Mouse (Mus musculus) forebrain, embryonic 14.5 days (tissue): ENCODE data around the gene Olfr616. TPM values are rescaled to one million over a fixed set of nuclear protein-coding genes. Genes with fewer than 3 reads are reported as not detected.
"Not testable (repeated sequence)": the region's sequence is repeated elsewhere in the genome, so short reads cannot be mapped to it uniquely, and the experiment has no call there.

Experiments
- ATAC-seq: fragments of 200-750 bp; cut with Nextera tagmentation; 2 replicates; pipeline ENCODE4 v1.8.0; 2017; ENCODE audit warnings: mild to moderate bottlenecking, moderate library complexity
- DNase-seq: peaks from one replicate; pipeline ENCODE4 v3.0.0-alpha.2; 2015; ENCODE audit warnings: low spot score
- H3K27ac ChIP-seq: fragments of 300-500 bp; sonication (generic); 2 replicates; pipeline ENCODE4 v1.5.1; 2014; ENCODE audit warnings: low read depth, mild to moderate bottlenecking, control low read depth, low read length, moderate library complexity
- H3K27me3 ChIP-seq: fragments of 300-500 bp; sonication (generic); replicated peaks from 2 replicates; pipeline ENCODE4 v1.6.1; 2014; ENCODE audit warnings: low read length, control low read depth, mixed read lengths; ENCODE audit not compliant: control insufficient read depth, insufficient read depth
- H3K36me3 ChIP-seq: fragments of 300-500 bp; sonication (generic); 2 replicates; pipeline ENCODE4 v1.6.1; 2014; ENCODE audit warnings: low read length, control low read depth; ENCODE audit not compliant: control insufficient read depth, insufficient read depth
- H3K4me1 ChIP-seq: fragments of 300-500 bp; sonication (generic); 2 replicates; pipeline ENCODE4 v1.6.1; 2014; ENCODE audit warnings: antibody characterized with exemption, low read length, control low read depth; ENCODE audit not compliant: control insufficient read depth, insufficient read depth
- H3K4me2 ChIP-seq: fragments of 300-500 bp; sonication (generic); 2 replicates; pipeline ENCODE4 v1.6.1; 2014; ENCODE audit warnings: mild to moderate bottlenecking, control low read depth, low read length
- H3K4me3 ChIP-seq: fragments of 300-500 bp; sonication (generic); 2 replicates; pipeline ENCODE4 v1.5.1; 2014; ENCODE audit warnings: low read depth, low read length, control low read depth
- H3K9ac ChIP-seq: fragments of 300-500 bp; sonication (generic); 2 replicates; pipeline ENCODE4 v1.6.1; 2014; ENCODE audit warnings: mild to moderate bottlenecking, low read length, control low read depth, moderate library complexity
- H3K9me3 ChIP-seq: fragments of 300-500 bp; sonication (generic); replicated peaks from 2 replicates; pipeline ENCODE4 v1.6.1; 2016; ENCODE audit warnings: low read length, control low read depth, mixed read lengths; ENCODE audit not compliant: control insufficient read depth
- WGBS: fragments of 180-500 bp; shearing (Covaris S2); extraction: QIAGEN DNeasy Blood & Tissue Kit; methylation state at CpG from one replicate; pipeline ENCODE4 v1.1.7; 2014; 5-methylcytosine and 5-hydroxymethylcytosine counted together
- polyA plus RNA-seq: library from polyadenylated mRNA; unstranded; fragments of >200 nt; fragmentation: Nextera tagmentation; extraction: Ambion mirVana; gene quantifications from 2 replicates; pipeline ENCODE4 v1.2.1, GENCODE M21; 2014

The Olfr616 gene
- polyA plus RNA-seq, result not detected in 2 replicates

GRCm38 (mm10) chr7:103569043-103569442, at the start of gene Olfr616:
TSS of gene Olfr616 (minus strand) at chr7:103569143.
- ATAC-seq (no peak), DNase-seq (no peak)
- Histone ChIP-seq H3K4me2 (no peak within 1 kb of the TSS), H3K36me3 (no peaks in the 10 kb centered on the region), H3K4me3 (no peak within 1 kb of the TSS), H3K27me3 (no peaks in the 10 kb centered on the region), H3K9ac (no peak within 1 kb of the TSS), H3K4me1 (no peaks in the 10 kb centered on the region), H3K9me3 (no peaks in the 10 kb centered on the region), H3K27ac (no peak within 1 kb of the TSS)
- 79% methylated on average over 3 of the region's 3 CpGs for WGBS

- Histone ChIP-seq H3K4me3 (no peak within 1 kb of the TSS), H3K27me3 (no peaks in the 10 kb centered on the region), H3K36me3 (no peaks in the 10 kb centered on the region), H3K27ac (no peak within 1 kb of the TSS), H3K9ac (no peak within 1 kb of the TSS), H3K4me2 (no peak within 1 kb of the TSS), H3K4me1 (no peaks in the 10 kb centered on the region), H3K9me3 (no peaks in the 10 kb centered on the region)
- 76% methylated on average over 2 of the region's 2 CpGs for WGBS
- no peak for ATAC-seq
- no peak for DNase-seq
These were observed 43.5 kb upstream of the Olfr616 start, which contains the start of gene Olfr620 for GRCm38 (mm10) chr7:103612434-103612833. TSS of gene Olfr620 (minus strand) at chr7:103612534.

GRCm38 (mm10) chr7:103607425-103607824, 38.5 kb upstream of the Olfr616 start:
- Histone ChIP-seq H3K4me2 (no peak overlapping the region), H3K27ac (no peak overlapping the region), H3K4me1 (no peaks in the 10 kb centered on the region), H3K27me3 (no peaks in the 10 kb centered on the region), H3K9me3 (no peaks in the 10 kb centered on the region), H3K36me3 (no peaks in the 10 kb centered on the region), H3K9ac (no peak overlapping the region), H3K4me3 (no peak overlapping the region)
- no peak for ATAC-seq
- no peak for DNase-seq
- 85% methylated on average over 2 of the region's 2 CpGs for WGBS

GRCm38 (mm10) chr7:103600275-103600674, 31.3 kb upstream of the Olfr616 start, which contains the start of gene Olfr619:
TSS of gene Olfr619 (plus strand) at chr7:103600575.
- no peak within 1 kb of the TSS for H3K4me3 ChIP-seq
- no peaks in the 10 kb centered on the region for H3K4me1 ChIP-seq
- ATAC-seq (no peak), DNase-seq (no peak)
- H3K9ac ChIP-seq, result no peak within 1 kb of the TSS
- H3K36me3 ChIP-seq, result no peaks in the 10 kb centered on the region
- no peaks in the 10 kb centered on the region for H3K27me3 ChIP-seq
- no peaks in the 10 kb centered on the region for H3K9me3 ChIP-seq
- no peak within 1 kb of the TSS for H3K27ac ChIP-seq
- H3K4me2 ChIP-seq, result no peak within 1 kb of the TSS

GRCm38 (mm10) chr7:103589803-103590202, 20.9 kb upstream of the Olfr616 start, which contains the start of gene Olfr618:
TSS of gene Olfr618 (plus strand) at chr7:103590103.
- Histone ChIP-seq H3K4me3 (no peak within 1 kb of the TSS), H3K36me3 (no peaks in the 10 kb centered on the region), H3K27ac (no peak within 1 kb of the TSS), H3K4me1 (no peaks in the 10 kb centered on the region), H3K4me2 (no peak within 1 kb of the TSS), H3K9me3 (no peaks in the 10 kb centered on the region), H3K9ac (no peak within 1 kb of the TSS), H3K27me3 (no peaks in the 10 kb centered on the region)
- DNase-seq (no peak), ATAC-seq (no peak)
- 59% methylated on average over 2 of the region's 2 CpGs for WGBS

- Histone ChIP-seq H3K4me3 (no peak within 1 kb of the TSS), H3K27me3 (no peaks in the 10 kb centered on the region), H3K9me3 (no peaks in the 10 kb centered on the region), H3K4me1 (no peaks in the 10 kb centered on the region), H3K4me2 (no peak within 1 kb of the TSS), H3K9ac (no peak within 1 kb of the TSS), H3K27ac (no peak within 1 kb of the TSS), H3K36me3 (no peaks in the 10 kb centered on the region)
- DNase-seq, result no peak
- 88% methylated on average over 1 of the region's 1 CpGs for WGBS
- ATAC-seq, result no peak
These were observed 3.8 kb upstream of the Olfr616 start, which contains the start of gene Olfr617 for GRCm38 (mm10) chr7:103572761-103573160. TSS of gene Olfr617 (plus strand) at chr7:103573061.

GRCm38 (mm10) chr7:103555779-103556178, 13.2 kb downstream of the Olfr616 start, which contains the start of gene Olfr615:
TSS of gene Olfr615 (plus strand) at chr7:103556079.
- Histone ChIP-seq H3K4me2 (no peak within 1 kb of the TSS), H3K27me3 (no peaks in the 10 kb centered on the region), H3K9me3 (no peaks in the 10 kb centered on the region), H3K4me1 (no peaks in the 10 kb centered on the region), H3K9ac (no peak within 1 kb of the TSS), H3K36me3 (no peaks in the 10 kb centered on the region), H3K27ac (no peak within 1 kb of the TSS), H3K4me3 (no peak within 1 kb of the TSS)
- ATAC-seq (no peak), DNase-seq (no peak)
- WGBS, result 88% methylated on average over 2 of the region's 2 CpGs

- DNase-seq, result no peak
- H3K4me3 ChIP-seq, result no peak within 1 kb of the TSS
- no peaks in the 10 kb centered on the region for H3K9me3 ChIP-seq
- no peaks in the 10 kb centered on the region for H3K4me1 ChIP-seq
- H3K36me3 ChIP-seq, result no peaks in the 10 kb centered on the region
- no peak within 1 kb of the TSS for H3K4me2 ChIP-seq
- H3K27ac ChIP-seq, result no peak within 1 kb of the TSS
- WGBS, result 82% methylated on average over 2 of the region's 2 CpGs
- no peak within 1 kb of the TSS for H3K9ac ChIP-seq
- H3K27me3 ChIP-seq, result no peaks in the 10 kb centered on the region
- no peak for ATAC-seq
These were observed 21.2 kb downstream of the Olfr616 start, which contains the start of gene Olfr613 for GRCm38 (mm10) chr7:103547774-103548173. TSS of gene Olfr613 (plus strand) at chr7:103548074.

- not testable (repeated sequence) for H3K4me2 ChIP-seq, H3K4me3 ChIP-seq, H3K27ac ChIP-seq, H3K27me3 ChIP-seq, ATAC-seq, DNase-seq, H3K36me3 ChIP-seq, H3K9ac ChIP-seq, H3K9me3 ChIP-seq, H3K4me1 ChIP-seq
- WGBS, result 87% methylated on average over 2 of the region's 2 CpGs
These were observed 26.3 kb downstream of the Olfr616 start, which contains the start of gene Olfr612 for GRCm38 (mm10) chr7:103542617-103543016. TSS of gene Olfr612 (minus strand) at chr7:103542717.
